Comparison of ENCODE assay signal across 27 mouse cellular contexts in the genomic region with DNA sequence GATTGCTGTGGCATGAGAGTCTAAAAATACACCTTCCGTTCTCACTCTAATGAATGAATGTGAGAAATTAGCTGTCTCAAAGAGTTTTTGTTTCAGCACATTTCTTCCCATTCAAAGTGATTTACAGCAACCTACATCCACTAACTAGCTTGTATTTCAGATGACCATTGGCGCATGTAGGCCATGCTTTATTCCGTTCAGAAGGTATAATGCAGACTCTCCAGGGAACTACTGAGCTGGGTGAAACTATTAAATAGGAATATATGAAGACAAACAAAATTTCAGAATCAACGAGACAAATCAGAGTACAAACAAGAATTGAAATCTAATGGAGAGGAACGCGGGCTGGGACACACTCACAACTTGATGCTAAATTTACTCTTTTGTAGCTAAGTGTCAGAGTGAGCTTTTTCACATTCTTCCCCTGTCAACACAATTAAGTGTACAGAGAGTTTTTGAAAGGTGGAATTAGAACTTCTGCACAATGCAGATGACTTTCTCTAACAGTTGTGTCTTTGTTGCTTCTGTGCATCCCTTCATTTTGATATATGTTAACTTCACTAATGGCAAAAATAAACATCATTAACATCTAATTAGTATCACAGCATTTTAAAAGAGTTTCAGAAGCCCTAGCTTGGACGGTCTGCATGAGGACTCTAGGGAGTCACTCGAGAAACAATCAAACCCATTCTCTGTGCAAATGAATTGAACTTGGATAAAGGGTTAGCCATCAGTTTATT.
DNase-seq lines count a peak whose midpoint lies in the region; ATAC-seq lines count a peak whose summit lies in the region.
"Had no signal": no experiment of that assay in that cellular context is flagged by ENCODE, and none has a peak within 500 bp of the region (broad histone marks: within the 10 kb centered on the region; RNA-seq: fewer than 3 reads in every experiment).

No protein-coding gene starts in this region.

- no peak for DNase-seq in heart, postnatal 25 days (ENCODE audit: low spot score)
- no peak for DNase-seq in kidney, postnatal 14 days
- DNase-seq in Muller cell, postnatal 12 days (ENCODE audit: inconsistent ontology term): peak; percentile 33
- no peak for DNase-seq in right cerebral cortex, postnatal 10 days (ENCODE audit: low spot score in 2 of 2)
- DNase-seq: adrenal gland, adult 2 months; B cell, adult 2 months; cerebellum, adult 11-12 months; cerebellum, postnatal 10 days; gastrocnemius, postnatal 14 days; heart, adult 2 months; heart, postnatal 14 days; kidney, adult 18-20 months; layer of hippocampus, adult 9-11 months; lung, adult 18-20 months; lung, postnatal 10 days; right cerebral cortex, postnatal 14 days; thymus, postnatal 14 days had no signal

- intact Hi-C loops in heart, postnatal 25 days (cut with DNase I): no loop called here

- H3K4me2 ChIP-seq in heart, embryonic 13.5 days: 0 out of 2 replicates have a peak overlapping the region, but pooled peaks have one; percentile 34
- no peak overlapping the region for H3K4me2 ChIP-seq in kidney, embryonic 15.5 days
- no peak overlapping the region for H3K4me2 ChIP-seq in neural tube, embryonic 13.5 days
- H3K4me2 ChIP-seq: hindbrain, embryonic 13.5 days; limb, embryonic 13.5 days; liver, embryonic 12.5 days had no signal

- 57% methylated on average over 8 of the region's 8 CpGs for WGBS in heart, embryonic 13.5 days
- WGBS in kidney, embryonic 15.5 days: 48% methylated on average over 8 of the region's 8 CpGs
- WGBS in neural tube, embryonic 13.5 days: 33% methylated on average over 8 of the region's 8 CpGs

- H3K9ac ChIP-seq in heart, embryonic 13.5 days: no peak overlapping the region
- no peak overlapping the region for H3K9ac ChIP-seq in kidney, embryonic 15.5 days
- no peak overlapping the region for H3K9ac ChIP-seq in neural tube, embryonic 13.5 days
- H3K9ac ChIP-seq: hindbrain, embryonic 13.5 days; limb, embryonic 13.5 days; liver, embryonic 12.5 days had no signal

- no peaks in the 10 kb centered on the region for H3K9me3 ChIP-seq in heart, embryonic 13.5 days
- no peaks in the 10 kb centered on the region for H3K9me3 ChIP-seq in kidney, embryonic 15.5 days (replicated peaks)
- no peaks in the 10 kb centered on the region for H3K9me3 ChIP-seq in neural tube, embryonic 13.5 days
- H3K9me3 ChIP-seq: embryonic facial prominence, embryonic 10.5 days; hindbrain, embryonic 13.5 days; limb, embryonic 13.5 days; midbrain, embryonic 10.5 days had no signal

- H3K4me1 ChIP-seq in heart, embryonic 13.5 days: peaks cover 12% of the 10 kb centered on the region
- no peaks in the 10 kb centered on the region for H3K4me1 ChIP-seq in kidney, embryonic 15.5 days
- no peaks in the 10 kb centered on the region for H3K4me1 ChIP-seq in neural tube, embryonic 13.5 days (replicated peaks)
- H3K4me1 ChIP-seq: embryonic facial prominence, embryonic 10.5 days; hindbrain, embryonic 13.5 days; limb, embryonic 13.5 days; liver, embryonic 12.5 days; midbrain, embryonic 10.5 days had no signal

- no peaks in the 10 kb centered on the region for H3K36me3 ChIP-seq in heart, embryonic 13.5 days
- H3K36me3 ChIP-seq in kidney, embryonic 15.5 days: no peaks in the 10 kb centered on the region
- H3K36me3 ChIP-seq in neural tube, embryonic 13.5 days: no peaks in the 10 kb centered on the region
- H3K36me3 ChIP-seq: embryonic facial prominence, embryonic 10.5 days; G1E; hindbrain, embryonic 13.5 days; limb, embryonic 13.5 days; liver, embryonic 12.5 days; midbrain, embryonic 10.5 days had no signal

- ATAC-seq in heart, embryonic 13.5 days (ENCODE audit: extremely low read depth, insufficient number of reproducible peaks, low FRiP score, low TSS enrichment): no peak
- ATAC-seq in kidney, embryonic 15.5 days (replicated peaks; ENCODE audit: low FRiP score): peak; percentile 79; the same call in 1 of the 2 replicates
- ATAC-seq in neural tube, embryonic 13.5 days (ENCODE audit: low read depth): 0 out of 2 replicates have a peak, but pooled peaks have one; percentile 36
- ATAC-seq: liver, embryonic 12.5 days had no signal

- no peaks in the 10 kb centered on the region for H3K27me3 ChIP-seq in heart, embryonic 13.5 days (replicated peaks)
- H3K27me3 ChIP-seq in kidney, embryonic 15.5 days: no peaks in the 10 kb centered on the region
- H3K27me3 ChIP-seq in neural tube, embryonic 13.5 days: peaks cover 14% of the 10 kb centered on the region
- H3K27me3 ChIP-seq: CH12.LX; hindbrain, embryonic 13.5 days; limb, embryonic 13.5 days; liver, embryonic 12.5 days had no signal

- H3K27ac ChIP-seq in heart, embryonic 13.5 days (replicated peaks): peak overlapping the region; percentile 32; the same call in 1 of the 2 replicates
- no peak overlapping the region for H3K27ac ChIP-seq in kidney, embryonic 15.5 days
- no peak overlapping the region for H3K27ac ChIP-seq in neural tube, embryonic 13.5 days (replicated peaks)
- H3K27ac ChIP-seq: embryonic facial prominence, embryonic 10.5 days; heart, adult 2 months; hindbrain, embryonic 13.5 days; limb, embryonic 13.5 days; liver, embryonic 12.5 days; midbrain, embryonic 10.5 days had no signal

- H3K4me3 ChIP-seq in heart, embryonic 13.5 days: no peak overlapping the region
- no peak overlapping the region for H3K4me3 ChIP-seq in kidney, embryonic 15.5 days (replicated peaks)
- H3K4me3 ChIP-seq in neural tube, embryonic 13.5 days: no peak overlapping the region
- H3K4me3 ChIP-seq: embryonic facial prominence, embryonic 10.5 days; heart, adult 2 months; hindbrain, embryonic 13.5 days; limb, embryonic 13.5 days; liver, embryonic 12.5 days; midbrain, embryonic 10.5 days had no signal
